Mouse (Mus musculus) forebrain, postnatal 0 days (tissue): ENCODE data around the gene Hist1h2be. TPM values are rescaled to one million over a fixed set of nuclear protein-coding genes. Genes with fewer than 3 reads are reported as not detected.
"Not testable (repeated sequence)": the region's sequence is repeated elsewhere in the genome, so short reads cannot be mapped to it uniquely, and the experiment has no call there.

Source experiments
- ATAC-seq: fragments of 200-750 bp; cut with Nextera tagmentation; 2 replicates; pipeline ENCODE4 v1.8.0; 2017; ENCODE audit warnings: mild to moderate bottlenecking, moderate library complexity
- DNase-seq: peaks from one replicate; pipeline ENCODE4 v3.0.0-alpha.2; 2015
- H3K27ac ChIP-seq: fragments of 300-500 bp; sonication (generic); 2 replicates; pipeline ENCODE4 v1.5.1; 2014; ENCODE audit warnings: low read depth, mild to moderate bottlenecking, antibody characterized with exemption, low read length, moderate library complexity, mixed read lengths
- H3K27me3 ChIP-seq: fragments of 300-500 bp; sonication (generic); 2 replicates; pipeline ENCODE4 v1.6.1; 2014; ENCODE audit warnings: mild to moderate bottlenecking, low read length, mixed read lengths; ENCODE audit not compliant: insufficient read depth
- H3K36me3 ChIP-seq: fragments of 300-500 bp; sonication (generic); 2 replicates; pipeline ENCODE4 v1.6.1; 2014; ENCODE audit warnings: mild to moderate bottlenecking, moderate library complexity; ENCODE audit not compliant: insufficient read depth
- H3K4me1 ChIP-seq: fragments of 300-500 bp; sonication (generic); 2 replicates; pipeline ENCODE4 v1.6.1; 2014; ENCODE audit warnings: antibody characterized with exemption; ENCODE audit not compliant: insufficient read depth
- H3K4me2 ChIP-seq: fragments of 300-500 bp; sonication (generic); 2 replicates; pipeline ENCODE4 v1.6.1; 2014; ENCODE audit warnings: low read depth, mild to moderate bottlenecking, moderate library complexity
- H3K4me3 ChIP-seq: fragments of 300-500 bp; sonication (generic); 2 replicates; pipeline ENCODE4 v1.5.1; 2014; ENCODE audit warnings: low read depth, low read length, mixed read lengths
- H3K9ac ChIP-seq: fragments of 300-500 bp; sonication (generic); 2 replicates; pipeline ENCODE4 v1.6.1; 2014; ENCODE audit warnings: mild to moderate bottlenecking
- H3K9me3 ChIP-seq: fragments of 300-500 bp; sonication (generic); 2 replicates; pipeline ENCODE4 v1.6.1; 2016; ENCODE audit warnings: low read length
- CTCF ChIP-seq: sonication (generic); IDR thresholded peaks from 2 replicates; pipeline ENCODE4 v1.5.1; 2016; ENCODE audit warnings: antibody characterized with exemption, control low read depth, low read depth
- WGBS: fragments of 180-500 bp; shearing (Covaris S2); extraction: QIAGEN DNeasy Blood & Tissue Kit; methylation state at CpG from one replicate; pipeline ENCODE4 v1.1.7; 2014; 5-methylcytosine and 5-hydroxymethylcytosine counted together
- polyA plus RNA-seq: library from polyadenylated mRNA; unstranded; fragments of >200 nt; fragmentation: Nextera tagmentation; extraction: Ambion mirVana; gene quantifications from 2 replicates; pipeline ENCODE4 v1.2.1, GENCODE M21; 2015
- total RNA-seq: library from RNA; depleted of rRNA; stranded (reverse); fragments of >200 nt; gene quantifications from 2 replicates; pipeline ENCODE4 v1.2.3, GENCODE M21; 2014

The Hist1h2be gene
- total and polyA plus RNA-seq, 2 experiments from 2014 or later: 0.31 to 98.5 TPM

GRCm38 (mm10) chr13:23551146-23551834 is 69.6 kb downstream of the Hist1h2be start, which contains the start of gene Hist1h4f:
Hist1h4f (minus strand) TSS chr13:23551648.
- TF ChIP-seq CTCF: peak; percentile 72
- ATAC-seq (peak; percentile 88), DNase-seq (peak; percentile 95)
- H3K9me3 ChIP-seq, H3K36me3 ChIP-seq, H3K4me1 ChIP-seq, H3K27me3 ChIP-seq: not testable (repeated sequence)
- WGBS: 3% methylated on average over 47 of the region's 47 CpGs
- H3K27ac ChIP-seq: peak within 1 kb of the TSS; percentile 75
- H3K4me2 ChIP-seq: peak within 1 kb of the TSS; percentile 57
- H3K9ac ChIP-seq: peak within 1 kb of the TSS; percentile 49
- peak within 1 kb of the TSS; percentile 40 for H3K4me3 ChIP-seq

DNA sequence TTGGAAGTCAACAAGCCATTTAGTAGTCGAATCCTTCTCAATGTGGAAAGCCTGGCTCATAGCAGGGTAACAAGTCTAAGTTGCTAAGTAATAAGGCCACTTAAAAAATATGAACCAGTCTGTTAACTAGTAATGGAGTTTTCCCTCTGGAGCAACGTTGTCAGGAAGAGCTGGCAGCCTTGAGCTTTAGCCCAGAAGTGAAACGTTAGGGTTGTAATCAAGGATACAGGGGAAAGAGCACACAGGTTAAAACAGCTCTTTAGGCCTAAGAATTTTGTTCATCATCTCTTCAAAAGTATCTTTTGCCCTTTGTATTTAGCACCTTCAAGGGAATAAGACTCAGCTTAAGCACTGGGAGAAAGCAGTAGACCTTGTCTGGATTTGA is 70.2 kb downstream of the Hist1h2be start:
- Histone ChIP-seq H3K4me1 (0 out of 2 replicates have a peak, but pooled peaks cover 4% of the 10 kb centered on the region), H3K4me3 (peak overlapping the region; percentile 40), H3K36me3 (no peaks in the 10 kb centered on the region), H3K27ac (peak overlapping the region; percentile 75), H3K9ac (peak overlapping the region; percentile 49), H3K4me2 (peak overlapping the region; percentile 57), H3K27me3 (no peaks in the 10 kb centered on the region), H3K9me3 (no peaks in the 10 kb centered on the region)
- no peak for TF ChIP-seq CTCF
- 9% methylated on average over 3 of the region's 3 CpGs for WGBS
- DNase-seq (peak; percentile 24), ATAC-seq (no peak)

- ATAC-seq: no peak
- H3K27me3 ChIP-seq: no peaks in the 10 kb centered on the region
- no peak for TF ChIP-seq CTCF
- WGBS: 78% methylated on average over 5 of the region's 5 CpGs
- no peak overlapping the region for H3K4me3 ChIP-seq
- DNase-seq: no peak
- no peaks in the 10 kb centered on the region for H3K9me3 ChIP-seq
- no peak overlapping the region for H3K27ac ChIP-seq
- no peaks in the 10 kb centered on the region for H3K36me3 ChIP-seq
- H3K4me1 ChIP-seq: 0 out of 2 replicates have a peak, but pooled peaks cover 8% of the 10 kb centered on the region
- no peak overlapping the region for H3K9ac ChIP-seq
- no peak overlapping the region for H3K4me2 ChIP-seq
Observed at GRCm38 (mm10) chr13:23546694-23547093, 74.2 kb downstream of the Hist1h2be start.

- not testable (repeated sequence) for H3K9me3 ChIP-seq, H3K27ac ChIP-seq, H3K27me3 ChIP-seq, H3K36me3 ChIP-seq, DNase-seq, H3K4me1 ChIP-seq
- under 1% methylated on average over 11 of the region's 14 CpGs for WGBS
- ATAC-seq: peak; percentile 18
- peak overlapping the region; percentile 46 for H3K4me3 ChIP-seq
- peak overlapping the region; percentile 44 for H3K4me2 ChIP-seq
- H3K9ac ChIP-seq: 0 out of 2 replicates have a peak overlapping the region, but pooled peaks have one; percentile 22
Observed at GRCm38 (mm10) chr13:23544787-23545120, 76.2 kb downstream of the Hist1h2be start.

GRCm38 (mm10) chr13:23543965-23544786 is 76.7 kb downstream of the Hist1h2be start, which contains the start of gene Hist1h3f:
Hist1h3f (plus strand) TSS chr13:23544052.
- WGBS: 1% methylated on average over 23 of the region's 45 CpGs
- TF ChIP-seq CTCF: no peak
- peak within 1 kb of the TSS; percentile 46 for H3K4me3 ChIP-seq
- H3K36me3 ChIP-seq: no peaks in the 10 kb centered on the region
- no peaks in the 10 kb centered on the region for H3K27me3 ChIP-seq
- ATAC-seq: peak; percentile 95
- H3K9ac ChIP-seq: peak within 1 kb of the TSS; percentile 66
- DNase-seq: peak; percentile 92
- H3K27ac ChIP-seq: peak within 1 kb of the TSS; percentile 86
- H3K9me3 ChIP-seq: no peaks in the 10 kb centered on the region
- 0 out of 2 replicates have a peak, but pooled peaks cover 4% of the 10 kb centered on the region for H3K4me1 ChIP-seq
- peak within 1 kb of the TSS; percentile 74 for H3K4me2 ChIP-seq

DNA sequence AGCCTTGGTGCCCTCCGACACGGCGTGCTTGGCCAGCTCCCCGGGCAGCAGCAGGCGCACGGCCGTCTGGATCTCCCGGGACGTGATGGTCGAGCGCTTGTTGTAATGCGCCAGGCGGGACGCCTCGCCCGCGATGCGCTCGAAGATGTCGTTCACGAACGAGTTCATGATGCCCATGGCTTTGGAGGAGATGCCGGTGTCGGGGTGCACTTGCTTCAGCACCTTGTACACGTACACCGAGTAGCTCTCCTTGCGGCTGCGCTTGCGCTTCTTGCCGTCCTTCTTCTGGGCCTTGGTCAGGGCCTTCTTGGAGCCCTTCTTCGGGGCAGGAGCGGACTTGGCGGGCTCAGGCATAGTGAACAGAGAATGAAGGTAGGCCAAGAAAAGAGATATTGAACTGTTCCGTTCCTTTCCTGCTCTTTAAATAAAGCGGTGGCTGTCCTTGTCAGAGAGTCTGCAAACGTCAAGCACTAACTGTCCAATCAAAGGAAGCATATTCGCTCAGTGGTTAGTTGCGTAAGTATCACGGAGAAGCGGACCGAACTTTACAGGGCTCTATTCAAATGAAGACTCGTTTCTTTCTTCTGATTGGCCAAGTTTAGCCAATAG is 77.8 kb downstream of the Hist1h2be start, which contains the start of gene Hist1h2bh:
Gene Hist1h2bh (minus strand): TSS at position 394 of the 609 bp plus-strand sequence.
- not testable (repeated sequence) for H3K27me3 ChIP-seq, H3K36me3 ChIP-seq, H3K9me3 ChIP-seq, H3K4me1 ChIP-seq
- ATAC-seq (peak; percentile 91), DNase-seq (peak; percentile 89)
- 2% methylated on average over 29 of the region's 42 CpGs for WGBS
- peak within 1 kb of the TSS; percentile 66 for H3K9ac ChIP-seq
- H3K4me3 ChIP-seq: peak within 1 kb of the TSS; percentile 46
- peak within 1 kb of the TSS; percentile 74 for H3K4me2 ChIP-seq
- peak within 1 kb of the TSS; percentile 86 for H3K27ac ChIP-seq

DNA sequence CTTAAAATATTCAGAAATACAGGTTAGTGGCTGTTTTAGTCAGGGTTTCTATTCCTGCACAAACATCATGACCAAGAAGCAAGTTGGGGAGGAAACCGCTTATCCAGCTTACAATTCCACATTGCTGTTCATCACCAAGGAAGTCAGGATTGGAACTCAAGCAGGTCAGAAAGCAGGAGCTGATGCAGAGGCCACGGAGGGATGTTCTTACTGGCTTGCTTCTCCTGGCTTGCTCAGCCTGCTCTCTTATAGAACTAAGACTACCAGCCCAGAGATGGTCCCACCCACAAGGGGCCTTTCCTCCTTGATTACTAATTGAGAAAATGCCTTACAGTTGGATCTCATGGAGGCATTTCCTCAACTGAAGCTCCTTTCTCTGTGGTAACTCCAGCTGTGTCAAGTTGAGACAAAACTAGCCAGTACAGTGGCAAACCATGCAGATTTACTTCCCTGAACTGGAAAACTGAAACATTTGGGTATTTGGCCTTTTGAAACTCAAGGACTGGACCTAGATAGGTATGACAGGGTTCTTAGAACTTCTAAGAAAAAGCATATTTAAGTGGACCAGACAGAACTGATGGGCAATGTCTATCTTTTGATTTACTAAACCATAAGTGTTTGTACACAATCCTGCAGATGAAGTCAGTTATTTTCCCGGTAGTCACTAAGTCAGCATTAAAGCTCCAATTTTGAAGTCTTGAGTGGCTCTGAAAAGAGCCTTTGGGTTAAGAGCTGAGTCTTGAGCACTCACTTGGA is 78.5 kb downstream of the Hist1h2be start:
- H3K4me2 ChIP-seq: peak overlapping the region; percentile 74
- DNase-seq, H3K9me3 ChIP-seq, ATAC-seq, H3K27ac ChIP-seq, H3K36me3 ChIP-seq, H3K27me3 ChIP-seq, H3K4me1 ChIP-seq: not testable (repeated sequence)
- 4% methylated on average over 3 of the region's 3 CpGs for WGBS
- peak overlapping the region; percentile 41 for H3K4me3 ChIP-seq
- H3K9ac ChIP-seq: peak overlapping the region; percentile 44; the same call in 1 of the 2 replicates
